Mouse (Mus musculus) midbrain, postnatal 0 days (tissue): ENCODE results near the gene Rgs12. TPM values are rescaled to one million over a fixed set of nuclear protein-coding genes. Genes with fewer than 3 reads are reported as not detected.

Source experiments
- ATAC-seq: fragments of 200-750 bp; cut with Nextera tagmentation; 2 replicates; pipeline ENCODE4 v1.8.0; 2017; ENCODE audit warnings: moderate number of reproducible peaks, mild to moderate bottlenecking, moderate TSS enrichment, moderate library complexity; ENCODE audit not compliant: low FRiP score
- DNase-seq: peaks from one replicate; pipeline ENCODE4 v3.0.0-alpha.2; 2015; ENCODE audit warnings: low spot score
- H3K27ac ChIP-seq: fragments of 300-500 bp; sonication (generic); 2 replicates; pipeline ENCODE4 v1.5.1; 2014; ENCODE audit warnings: low read depth, mild to moderate bottlenecking, low read length, mixed read lengths
- H3K27me3 ChIP-seq: fragments of 300-500 bp; sonication (generic); 2 replicates; pipeline ENCODE4 v1.6.1; 2014; ENCODE audit warnings: low read length, control low read depth, mixed read lengths; ENCODE audit not compliant: insufficient read depth
- H3K36me3 ChIP-seq: fragments of 300-500 bp; sonication (generic); 2 replicates; pipeline ENCODE4 v1.6.1; 2014; ENCODE audit warnings: low read length, control low read depth, mixed read lengths; ENCODE audit not compliant: insufficient read depth
- H3K4me1 ChIP-seq: fragments of 300-500 bp; sonication (generic); 2 replicates; pipeline ENCODE4 v1.6.1; 2014; ENCODE audit warnings: mild to moderate bottlenecking, control low read depth, antibody characterized with exemption, low read length, mixed read lengths; ENCODE audit not compliant: insufficient read depth
- H3K4me2 ChIP-seq: fragments of 300-500 bp; sonication (generic); 2 replicates; pipeline ENCODE4 v1.6.1; 2014; ENCODE audit warnings: low read depth, mild to moderate bottlenecking, low read length, mixed read lengths; ENCODE audit not compliant: poor library complexity, severe bottlenecking
- H3K4me3 ChIP-seq: fragments of 300-500 bp; sonication (generic); 2 replicates; pipeline ENCODE4 v1.5.1; 2014; ENCODE audit warnings: low read depth, mild to moderate bottlenecking, low read length, moderate library complexity
- H3K9ac ChIP-seq: fragments of 300-500 bp; sonication (generic); replicated peaks from 2 replicates; pipeline ENCODE4 v1.6.1; 2014; ENCODE audit warnings: mild to moderate bottlenecking, low read length, moderate library complexity, mixed read lengths; ENCODE audit not compliant: poor library complexity, severe bottlenecking
- H3K9me3 ChIP-seq: fragments of 300-500 bp; sonication (generic); 2 replicates; pipeline ENCODE4 v1.6.1; 2016; ENCODE audit warnings: low read length, control low read depth
- CTCF ChIP-seq: IDR thresholded peaks from 2 replicates; pipeline ENCODE4 v1.5.1; 2016; ENCODE audit warnings: antibody characterized with exemption, mild to moderate bottlenecking
- WGBS: fragments of 180-500 bp; shearing (Covaris S2); extraction: QIAGEN DNeasy Blood & Tissue Kit; methylation state at CpG from one replicate; pipeline ENCODE4 v1.1.7; 2014; 5-methylcytosine and 5-hydroxymethylcytosine counted together
- polyA plus RNA-seq: library from polyadenylated mRNA; unstranded; fragments of >200 nt; fragmentation: Nextera tagmentation; extraction: Ambion mirVana; gene quantifications from 2 replicates; pipeline ENCODE4 v1.2.1, GENCODE M21; 2015
- total RNA-seq: library from RNA; depleted of rRNA; stranded (reverse); fragments of >200 nt; gene quantifications from 2 replicates; pipeline ENCODE4 v1.2.3, GENCODE M21; 2014

Gene Rgs12
- total and polyA plus RNA-seq, 2 experiments from 2014 or later: 29.9 to 60.8 TPM

- Histone ChIP-seq H3K9me3 (no peaks in the 10 kb centered on the region), H3K4me1 (peaks cover 10% of the 10 kb centered on the region; the same call in 1 of the 2 replicates), H3K27me3 (no peaks in the 10 kb centered on the region), H3K4me2 (no peak overlapping the region), H3K9ac (no peak overlapping the region), H3K4me3 (no peak overlapping the region), H3K27ac (no peak overlapping the region), H3K36me3 (peaks cover 2% of the 10 kb centered on the region; the same call in 1 of the 2 replicates)
- TF ChIP-seq CTCF: no peak
- WGBS: 28% methylated on average over 6 of the region's 6 CpGs
- ATAC-seq: no peak
- DNase-seq: no peak
These were observed 64.8 kb downstream of the Rgs12 start for GRCm38 (mm10) chr5:35014036-35014435.

DNA sequence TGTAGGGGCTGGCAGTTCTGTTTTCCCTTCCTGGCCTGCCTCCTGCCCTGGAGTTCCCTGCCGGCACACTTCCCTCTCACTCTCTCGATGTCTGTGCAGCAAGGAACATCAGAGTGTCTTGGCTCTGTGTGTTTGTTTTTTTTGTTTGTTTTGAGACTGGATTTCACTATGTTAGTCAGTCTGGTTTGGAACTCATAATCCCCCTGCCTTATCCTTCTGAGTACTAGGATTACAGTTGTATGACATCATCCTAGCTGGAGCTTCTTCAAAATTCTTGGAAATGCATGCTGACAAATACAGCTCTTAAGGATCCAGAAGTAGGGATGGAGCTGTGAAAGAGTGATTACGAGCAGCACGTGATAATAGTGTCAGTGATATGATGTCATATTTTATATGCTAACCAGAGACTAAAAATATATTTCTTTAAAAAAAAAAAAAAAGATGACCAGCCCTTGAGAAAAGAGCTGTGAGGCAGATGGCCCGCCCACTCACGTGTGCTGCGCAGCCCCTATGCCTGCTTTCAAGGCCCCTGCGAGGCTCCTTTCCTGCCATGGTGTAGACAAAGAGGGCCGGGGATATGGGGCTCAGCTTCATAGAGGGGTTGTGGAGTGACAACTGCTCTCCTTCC, 70.5 kb downstream of the Rgs12 start:
- Histone ChIP-seq H3K27ac (no peak overlapping the region), H3K9ac (no peak overlapping the region), H3K4me1 (no peaks in the 10 kb centered on the region; the same call in 1 of the 2 replicates), H3K9me3 (no peaks in the 10 kb centered on the region), H3K27me3 (no peaks in the 10 kb centered on the region), H3K4me3 (no peak overlapping the region), H3K4me2 (no peak overlapping the region), H3K36me3 (peaks cover 18% of the 10 kb centered on the region; the same call in 1 of the 2 replicates)
- 79% methylated on average over 9 of the region's 9 CpGs for WGBS
- ATAC-seq: no peak
- TF ChIP-seq CTCF: no peak
- no peak for DNase-seq

GRCm38 (mm10) chr5:35020410-35021241, 71.4 kb downstream of the Rgs12 start:
- WGBS: 77% methylated on average over 9 of the region's 9 CpGs

DNA sequence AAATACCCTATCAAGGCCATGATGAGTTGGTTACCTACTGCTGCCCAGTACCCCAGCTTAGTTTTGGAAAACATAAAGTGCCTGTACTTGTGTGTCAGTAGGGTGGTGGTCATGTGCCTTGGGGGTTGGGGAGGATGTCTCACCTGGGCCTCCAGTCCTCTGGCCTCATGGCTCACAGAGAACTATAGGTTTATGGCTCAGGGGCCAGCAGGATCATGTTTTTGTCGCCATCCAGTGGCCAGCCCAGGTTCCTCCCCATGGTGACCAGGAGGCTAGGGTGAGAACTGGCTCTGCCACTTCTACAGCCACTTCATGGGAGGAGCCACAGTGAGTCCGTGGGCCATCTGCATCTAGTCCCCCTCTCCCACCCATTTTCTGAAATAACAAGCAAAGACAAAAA, 75.7 kb downstream of the Rgs12 start:
- H3K36me3 ChIP-seq: peaks cover 56% of the 10 kb centered on the region
- no peak overlapping the region for H3K4me3 ChIP-seq
- peak; percentile 65 for DNase-seq
- H3K27ac ChIP-seq: no peak overlapping the region
- no peak overlapping the region for H3K9ac ChIP-seq
- no peaks in the 10 kb centered on the region for H3K27me3 ChIP-seq
- 0 out of 2 replicates have a peak, but pooled peaks have one; percentile 40 for ATAC-seq
- H3K4me2 ChIP-seq: no peak overlapping the region
- H3K4me1 ChIP-seq: no peaks in the 10 kb centered on the region
- 30% methylated on average over 2 of the region's 2 CpGs for WGBS
- H3K9me3 ChIP-seq: no peaks in the 10 kb centered on the region
- TF ChIP-seq CTCF: peak; percentile 76

More at GRCm38 (mm10) chr5:35020410-35021241, 71.4 kb downstream of the Rgs12 start:
- H3K27me3 ChIP-seq: no peaks in the 10 kb centered on the region
- no peak overlapping the region for H3K4me3 ChIP-seq
- H3K4me1 ChIP-seq: no peaks in the 10 kb centered on the region; the same call in 1 of the 2 replicates
- DNase-seq: no peak
- ATAC-seq: no peak
- no peak overlapping the region for H3K4me2 ChIP-seq
- no peak for TF ChIP-seq CTCF
- no peak overlapping the region for H3K27ac ChIP-seq
- no peaks in the 10 kb centered on the region for H3K9me3 ChIP-seq
- no peak overlapping the region for H3K9ac ChIP-seq
- peaks cover 21% of the 10 kb centered on the region; the same call in 1 of the 2 replicates for H3K36me3 ChIP-seq

DNA sequence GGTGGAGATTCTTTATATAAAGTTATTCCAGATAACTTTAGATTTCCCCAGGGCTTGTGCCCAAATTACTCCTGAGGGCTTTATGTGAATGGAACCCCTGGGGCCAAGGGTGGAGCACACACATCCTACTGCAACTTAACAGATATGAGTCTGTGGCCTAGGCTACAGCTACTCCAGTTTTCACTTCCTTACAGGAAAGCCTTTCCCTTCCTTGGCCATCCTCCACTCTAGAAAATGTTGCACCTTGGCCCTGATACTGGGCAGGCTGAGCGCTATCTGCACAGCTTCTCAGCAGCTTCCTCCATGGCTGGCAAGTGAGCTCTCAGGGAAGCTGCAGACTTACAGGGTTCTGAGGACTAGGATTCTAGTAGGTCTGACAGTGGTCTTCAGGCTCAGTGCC, 80.1 kb downstream of the Rgs12 start:
- Histone ChIP-seq H3K4me2 (no peak overlapping the region), H3K27me3 (no peaks in the 10 kb centered on the region), H3K27ac (no peak overlapping the region), H3K4me3 (no peak overlapping the region), H3K9me3 (no peaks in the 10 kb centered on the region), H3K36me3 (peaks cover 53% of the 10 kb centered on the region), H3K9ac (no peak overlapping the region), H3K4me1 (no peaks in the 10 kb centered on the region)
- no peak for TF ChIP-seq CTCF
- ATAC-seq: no peak
- 92% methylated on average over 1 of the region's 1 CpGs for WGBS
- DNase-seq: no peak

DNA sequence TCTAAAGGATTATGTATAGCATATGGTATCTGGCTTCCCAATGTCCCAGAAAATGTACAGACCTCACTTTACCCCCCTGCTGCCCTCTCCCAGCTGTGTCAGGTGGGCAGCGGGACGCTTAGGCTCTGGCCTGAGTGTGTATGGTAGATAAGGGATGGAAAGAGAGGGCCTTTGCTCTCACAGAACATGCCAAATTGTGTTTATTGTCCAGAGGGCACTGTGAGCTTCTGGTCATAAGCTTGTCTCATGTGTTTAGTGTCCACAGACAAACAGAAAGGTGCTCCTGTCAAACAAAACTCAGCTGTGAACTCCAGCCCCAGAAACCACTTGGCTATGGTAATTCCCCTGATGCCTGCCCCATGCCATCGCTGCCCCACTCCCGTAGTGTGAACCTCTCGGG, 80.5 kb downstream of the Rgs12 start:
- Histone ChIP-seq H3K27me3 (no peaks in the 10 kb centered on the region), H3K4me2 (no peak overlapping the region), H3K9ac (0 out of 2 replicates have a peak overlapping the region, but pooled peaks have one; percentile 19), H3K36me3 (peaks cover 53% of the 10 kb centered on the region), H3K4me1 (no peaks in the 10 kb centered on the region), H3K4me3 (no peak overlapping the region), H3K27ac (no peak overlapping the region), H3K9me3 (no peaks in the 10 kb centered on the region)
- ATAC-seq (no peak), DNase-seq (no peak)
- no peak for TF ChIP-seq CTCF
- 87% methylated on average over 5 of the region's 5 CpGs for WGBS
